In genomic region chr13:45242261-45242660, GRCm38 (mm10) we compare ENCODE assay signal across 14 mouse cellular contexts.
"Had no signal": no experiment of that assay in that cellular context is flagged by ENCODE, and none has a peak within 500 bp of the region (broad histone marks: within the 10 kb centered on the region; RNA-seq: fewer than 3 reads in every experiment).

No protein-coding gene starts in this region.

- H3K9ac ChIP-seq: limb, embryonic 12.5 days; liver, embryonic 13.5 days; liver, postnatal 0 days; lung, embryonic 15.5 days; midbrain, embryonic 13.5 days; stomach, embryonic 15.5 days had no signal

- H3K27ac ChIP-seq: left cerebral cortex, adult 2 months; limb, embryonic 12.5 days; liver, embryonic 13.5 days; lung, embryonic 15.5 days; midbrain, embryonic 13.5 days; stomach, embryonic 15.5 days had no signal

- H3K9me3 ChIP-seq: limb, embryonic 12.5 days; liver, embryonic 13.5 days; lung, embryonic 15.5 days; midbrain, embryonic 13.5 days; stomach, embryonic 15.5 days had no signal

- H3K4me3 ChIP-seq: left cerebral cortex, adult 2 months; limb, embryonic 12.5 days; liver, embryonic 13.5 days; lung, embryonic 15.5 days; midbrain, embryonic 13.5 days; stomach, embryonic 15.5 days had no signal

- H3K27me3 ChIP-seq: limb, embryonic 12.5 days; lung, embryonic 15.5 days; midbrain, embryonic 13.5 days; stomach, embryonic 15.5 days had no signal

- H3K4me2 ChIP-seq: limb, embryonic 12.5 days; liver, embryonic 13.5 days; lung, embryonic 15.5 days; midbrain, embryonic 13.5 days; stomach, embryonic 15.5 days had no signal

- H3K36me3 ChIP-seq: limb, embryonic 12.5 days; liver, embryonic 13.5 days; lung, embryonic 15.5 days; midbrain, embryonic 13.5 days; stomach, embryonic 15.5 days had no signal

- DNase-seq: liver; liver, embryonic 13.5 days; liver, postnatal 0 days; lung, postnatal 36 days; right cerebral cortex, postnatal 14 days; thymus, adult 2 months; thymus, postnatal 25 days had no signal

- ATAC-seq: inflammation-experienced regulatory T-cells, adult 6 months; intestine, postnatal 0 days; liver, postnatal 0 days; midbrain, embryonic 13.5 days had no signal

- H3K4me1 ChIP-seq: liver, embryonic 13.5 days; lung, embryonic 15.5 days; stomach, embryonic 15.5 days had no signal
